Mouse (Mus musculus): Measurements from ENCODE around the gene Gm26566. TPM values are rescaled to one million over a fixed set of nuclear protein-coding genes. Genes with fewer than 3 reads are reported as not detected.

The Gm26566 gene
- polyA plus RNA-seq (2015; fragmentation: Nextera tagmentation; extraction: Ambion mirVana): 0.16 and 0.43 TPM in 2 replicates

- ATAC-seq: peak; percentile 96
- Histone ChIP-seq H3K9ac (ENCODE audit: low read depth, low read length) (peak within 1 kb of the TSS; percentile 97), H3K4me2 (replicated peaks; ENCODE audit: low read depth) (peak within 1 kb of the TSS; percentile 74), H3K4me1 (replicated peaks; ENCODE audit: control insufficient read depth, insufficient read depth, low read length) (0 out of 2 replicates have a peak, but pooled peaks cover 4% of the 10 kb centered on the region), H3K27ac (ENCODE audit: low read depth, low read length) (peak within 1 kb of the TSS; percentile 100), H3K4me3 (ENCODE audit: low read depth, low read length) (peak within 1 kb of the TSS; percentile 85), H3K27me3 (replicated peaks; ENCODE audit: control insufficient read depth, insufficient read depth, low read length) (no peaks in the 10 kb centered on the region), H3K9me3 (ENCODE audit: control insufficient read depth) (no peaks in the 10 kb centered on the region), H3K36me3 (ENCODE audit: control insufficient read depth, insufficient read depth) (0 out of 2 replicates have a peak, but pooled peaks cover 4% of the 10 kb centered on the region)
- under 1% methylated on average over 82 of the region's 82 CpGs for WGBS
- no peak for TF ChIP-seq CTCF (IDR thresholded peaks at IDR 0.05; ENCODE audit: low read depth)
These were observed at the start of gene Gm26566, which contains the start of gene Klhl9 for GRCm38 (mm10) chr4:88721791-88722721. Gene Gm26566, plus strand, starts transcription at chr4:88721805. Gene Klhl9, minus strand, starts transcription at chr4:88722465.

DNA sequence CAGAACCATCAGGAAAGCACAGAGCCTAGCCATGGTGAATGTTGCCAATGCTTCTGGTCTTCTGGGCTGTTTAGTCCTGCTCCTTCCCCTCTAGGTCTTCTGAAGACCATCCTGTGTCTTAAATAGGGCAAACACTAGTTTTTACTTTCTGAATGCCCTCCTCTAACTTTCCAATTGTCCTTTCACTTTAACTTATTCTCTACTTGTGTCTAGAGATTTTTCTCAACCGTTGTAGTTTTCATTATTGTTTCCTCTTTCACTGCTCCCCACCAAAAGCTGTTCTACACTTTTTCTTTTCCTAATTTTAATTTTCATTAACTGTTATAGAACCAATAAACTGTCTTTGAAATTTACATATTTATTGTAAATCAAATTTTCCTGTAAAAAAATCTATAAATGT is 44.8 kb upstream of the Gm26566 start, which contains the start of gene Ifna16:
Gene Ifna16, minus strand, starts transcription at position 101 of the 400 bp plus-strand sequence.
- Histone ChIP-seq H3K4me2 (replicated peaks; ENCODE audit: low read depth) (no peak within 1 kb of the TSS), H3K9me3 (ENCODE audit: control insufficient read depth) (no peaks in the 10 kb centered on the region), H3K9ac (ENCODE audit: low read depth, low read length) (no peak within 1 kb of the TSS), H3K4me3 (ENCODE audit: low read depth, low read length) (no peak within 1 kb of the TSS), H3K36me3 (ENCODE audit: control insufficient read depth, insufficient read depth) (no peaks in the 10 kb centered on the region), H3K27me3 (replicated peaks; ENCODE audit: control insufficient read depth, insufficient read depth, low read length) (no peaks in the 10 kb centered on the region), H3K27ac (ENCODE audit: low read depth, low read length) (no peak within 1 kb of the TSS), H3K4me1 (replicated peaks; ENCODE audit: control insufficient read depth, insufficient read depth, low read length) (no peaks in the 10 kb centered on the region)
- 77% methylated on average over 1 of the region's 1 CpGs for WGBS
- no peak for ATAC-seq
- no peak for TF ChIP-seq CTCF (IDR thresholded peaks at IDR 0.05; ENCODE audit: low read depth)

- no peaks in the 10 kb centered on the region for H3K27me3 ChIP-seq (replicated peaks; ENCODE audit: control insufficient read depth, insufficient read depth, low read length)
- no peaks in the 10 kb centered on the region for H3K4me1 ChIP-seq (replicated peaks; ENCODE audit: control insufficient read depth, insufficient read depth, low read length)
- TF ChIP-seq CTCF (IDR thresholded peaks at IDR 0.05; ENCODE audit: low read depth): peak; percentile 67
- no peak overlapping the region for H3K27ac ChIP-seq (ENCODE audit: low read depth, low read length)
- H3K9ac ChIP-seq (ENCODE audit: low read depth, low read length): no peak overlapping the region
- no peak for ATAC-seq
- H3K36me3 ChIP-seq (ENCODE audit: control insufficient read depth, insufficient read depth): no peaks in the 10 kb centered on the region
- WGBS: 39% methylated on average over 8 of the region's 8 CpGs
- no peak overlapping the region for H3K4me3 ChIP-seq (ENCODE audit: low read depth, low read length)
- H3K4me2 ChIP-seq (replicated peaks; ENCODE audit: low read depth): no peak overlapping the region; the same call in 1 of the 2 replicates
- H3K9me3 ChIP-seq (ENCODE audit: control insufficient read depth): no peaks in the 10 kb centered on the region
These were observed 41.2 kb upstream of the Gm26566 start for GRCm38 (mm10) chr4:88680362-88680761.

GRCm38 (mm10) chr4:88681353-88681752 is 40.3 kb upstream of the Gm26566 start:
- Histone ChIP-seq H3K36me3 (ENCODE audit: control insufficient read depth, insufficient read depth) (no peaks in the 10 kb centered on the region), H3K27me3 (replicated peaks; ENCODE audit: control insufficient read depth, insufficient read depth, low read length) (no peaks in the 10 kb centered on the region), H3K9me3 (ENCODE audit: control insufficient read depth) (no peaks in the 10 kb centered on the region), H3K9ac (ENCODE audit: low read depth, low read length) (no peak overlapping the region), H3K4me3 (ENCODE audit: low read depth, low read length) (no peak overlapping the region), H3K27ac (ENCODE audit: low read depth, low read length) (no peak overlapping the region), H3K4me1 (replicated peaks; ENCODE audit: control insufficient read depth, insufficient read depth, low read length) (no peaks in the 10 kb centered on the region), H3K4me2 (replicated peaks; ENCODE audit: low read depth) (no peak overlapping the region)
- TF ChIP-seq CTCF (IDR thresholded peaks at IDR 0.05; ENCODE audit: low read depth): no peak
- no peak for ATAC-seq
- 52% methylated on average over 3 of the region's 3 CpGs for WGBS

DNA sequence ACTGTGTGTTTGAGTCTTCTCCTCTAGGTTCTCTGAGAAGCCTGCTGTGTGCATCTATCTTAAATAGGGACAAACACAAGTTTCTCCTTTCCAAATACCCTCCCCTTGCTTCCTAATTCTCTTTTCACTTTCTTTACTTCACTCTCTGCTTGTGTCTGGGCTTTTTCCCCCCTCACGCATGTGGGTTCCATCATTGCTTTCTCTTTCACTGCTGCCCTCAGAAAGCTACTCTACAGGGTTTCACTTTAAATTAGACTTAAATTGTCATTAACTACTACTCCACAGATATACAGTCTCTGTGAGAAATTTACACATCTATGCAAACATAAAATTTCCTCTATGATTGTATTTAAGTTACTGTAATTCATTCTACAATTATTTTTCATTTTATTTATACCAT is 37.8 kb upstream of the Gm26566 start, which contains the start of gene Ifna2:
Gene Ifna2, minus strand, starts transcription at position 101 of the 400 bp plus-strand sequence.
- ATAC-seq: no peak
- no peaks in the 10 kb centered on the region for H3K4me1 ChIP-seq (replicated peaks; ENCODE audit: control insufficient read depth, insufficient read depth, low read length)
- no peak within 1 kb of the TSS for H3K4me3 ChIP-seq (ENCODE audit: low read depth, low read length)
- H3K9ac ChIP-seq (ENCODE audit: low read depth, low read length): no peak within 1 kb of the TSS
- no peak within 1 kb of the TSS for H3K27ac ChIP-seq (ENCODE audit: low read depth, low read length)
- WGBS: 71% methylated on average over 1 of the region's 1 CpGs
- no peak within 1 kb of the TSS for H3K4me2 ChIP-seq (replicated peaks; ENCODE audit: low read depth)
- no peaks in the 10 kb centered on the region for H3K27me3 ChIP-seq (replicated peaks; ENCODE audit: control insufficient read depth, insufficient read depth, low read length)
- H3K36me3 ChIP-seq (ENCODE audit: control insufficient read depth, insufficient read depth): no peaks in the 10 kb centered on the region
- TF ChIP-seq CTCF (IDR thresholded peaks at IDR 0.05; ENCODE audit: low read depth): no peak
- H3K9me3 ChIP-seq (ENCODE audit: control insufficient read depth): no peaks in the 10 kb centered on the region

GRCm38 (mm10) chr4:88691259-88691658 is 30.3 kb upstream of the Gm26566 start, which contains the start of gene Ifnab:
Gene Ifnab, minus strand, starts transcription at chr4:88691359.
- Histone ChIP-seq H3K9me3 (ENCODE audit: control insufficient read depth) (no peaks in the 10 kb centered on the region), H3K27ac (ENCODE audit: low read depth, low read length) (no peak within 1 kb of the TSS), H3K4me3 (ENCODE audit: low read depth, low read length) (no peak within 1 kb of the TSS), H3K9ac (ENCODE audit: low read depth, low read length) (no peak within 1 kb of the TSS), H3K36me3 (ENCODE audit: control insufficient read depth, insufficient read depth) (no peaks in the 10 kb centered on the region), H3K4me2 (replicated peaks; ENCODE audit: low read depth) (no peak within 1 kb of the TSS), H3K27me3 (replicated peaks; ENCODE audit: control insufficient read depth, insufficient read depth, low read length) (no peaks in the 10 kb centered on the region), H3K4me1 (replicated peaks; ENCODE audit: control insufficient read depth, insufficient read depth, low read length) (no peaks in the 10 kb centered on the region)
- ATAC-seq: no peak
- 65% methylated on average over 2 of the region's 2 CpGs for WGBS
- no peak for TF ChIP-seq CTCF (IDR thresholded peaks at IDR 0.05; ENCODE audit: low read depth)

All from intestine, postnatal 0 days (tissue).